Mouse (Mus musculus) cerebellum, adult 2 months (tissue): Measurements from ENCODE around the gene Plcb4.

Experiments
- CTCF ChIP-seq: fragments of 200-500 bp; IDR thresholded peaks from 2 replicates; pipeline ENCODE4 v1.5.1; 2011; ENCODE audit warnings: low read depth, mild to moderate bottlenecking, control low read depth, low read length, moderate library complexity, borderline replicate concordance; ENCODE audit not compliant: insufficient read depth
- POLR2A ChIP-seq: fragments of 200-500 bp; IDR thresholded peaks from 2 replicates; pipeline ENCODE4 v1.6.1; 2011; ENCODE audit warnings: low read length, control low read depth, borderline replicate concordance; ENCODE audit not compliant: insufficient read depth

DNA sequence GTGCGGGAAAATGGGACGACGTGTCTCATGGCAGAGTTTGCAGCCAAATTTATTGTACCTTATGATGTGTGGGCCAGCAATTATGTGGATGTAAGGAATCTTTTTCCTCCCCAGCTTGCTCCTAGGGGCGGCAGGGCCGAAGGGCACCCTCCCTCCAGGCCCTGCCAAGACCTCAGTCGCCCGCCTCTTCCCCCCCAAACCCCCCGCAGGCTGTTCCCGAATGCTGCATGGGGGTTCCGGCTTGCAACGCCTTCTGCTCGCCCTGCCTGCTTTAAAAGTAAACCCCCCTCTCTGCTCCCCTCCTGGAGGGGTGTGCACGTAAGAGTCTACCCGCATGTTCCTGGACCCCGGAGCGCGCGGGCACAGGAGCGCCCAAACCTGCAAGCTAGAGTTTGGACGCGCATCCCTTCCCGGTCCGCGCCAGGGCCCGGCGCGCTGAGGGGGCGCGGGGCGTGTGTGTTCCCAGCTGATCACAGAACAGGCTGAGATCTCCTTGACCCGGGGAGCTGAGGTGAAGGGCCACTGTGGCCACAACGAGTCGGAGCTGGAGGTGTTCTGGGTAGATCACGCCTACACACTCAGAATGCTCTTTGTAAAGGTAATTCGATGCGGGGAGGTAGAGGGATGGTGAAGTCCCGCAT lies 400.3 kb downstream of the Plcb4 start:
- no peak for TF ChIP-seq CTCF
- no peak for TF ChIP-seq POLR2A
